Mouse (Mus musculus) frontal cortex, postnatal 10 days (tissue): ENCODE results near the gene Armc3.

Experiments
- DNase-seq, 2 experiments: peaks; one replicate each; pipeline ENCODE4 v3.0.0; 2022; ENCODE audit warnings: low spot score in 2 of 2, mixed read lengths in 1 of 2

Gene Armc3

GRCm38 (mm10) chr2:19350167-19350566 is 151.1 kb downstream of the Armc3 start:
- no peak for DNase-seq

- no peak for DNase-seq
Measured at GRCm38 (mm10) chr2:19351615-19352253, 152.6 kb downstream of the Armc3 start.

GRCm38 (mm10) chr2:19353158-19353557 is 154.1 kb downstream of the Armc3 start:
- no peak for DNase-seq
